Mouse (Mus musculus) left cerebral cortex, postnatal 14 days (tissue): ENCODE measurements at regions not wholly inside any gene's neighbourhood (a gene's known extent, or its start where the extent isn't known, plus 50 kb on each side); places are given as distances from the start of the nearest gene placed in this dataset.
"Not testable (repeated sequence)": the region's sequence is repeated elsewhere in the genome, so short reads cannot be mapped to it uniquely, and the experiment has no call there.

Source experiments
- DNase-seq, 2 experiments: peaks; one replicate each; pipeline ENCODE4 v3.0.0; 2021 to 2022; ENCODE audit warnings: low spot score in 2 of 2, mixed read lengths in 1 of 2
- intact Hi-C: fragments of 180-260 bp; cut with DNase I; formaldehyde crosslinking; loops from one replicate; pipeline ENCODE4 v1.15.1; 2025

DNA sequence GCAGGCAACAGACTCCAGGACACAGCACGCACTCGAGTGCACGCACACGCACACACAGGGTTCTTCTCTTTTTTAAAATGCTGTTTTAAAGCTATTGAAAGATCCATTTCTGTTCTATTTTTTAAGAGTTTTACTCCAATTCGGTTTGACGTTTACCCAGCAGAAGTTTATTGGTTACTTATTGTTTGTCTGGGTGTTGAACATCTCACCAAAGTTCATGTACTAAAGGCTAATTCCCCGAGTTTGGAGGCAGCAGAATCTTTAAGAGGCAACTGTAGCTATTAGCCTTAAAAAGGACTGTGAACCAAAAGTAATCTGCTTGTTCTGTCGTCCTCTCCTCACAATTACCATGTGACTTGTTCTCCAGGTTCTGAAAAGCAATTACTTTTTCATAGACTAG lies 263.0 kb upstream of the Nfia start:
- no peak for DNase-seq
- intact Hi-C loops = no loop called here

DNA sequence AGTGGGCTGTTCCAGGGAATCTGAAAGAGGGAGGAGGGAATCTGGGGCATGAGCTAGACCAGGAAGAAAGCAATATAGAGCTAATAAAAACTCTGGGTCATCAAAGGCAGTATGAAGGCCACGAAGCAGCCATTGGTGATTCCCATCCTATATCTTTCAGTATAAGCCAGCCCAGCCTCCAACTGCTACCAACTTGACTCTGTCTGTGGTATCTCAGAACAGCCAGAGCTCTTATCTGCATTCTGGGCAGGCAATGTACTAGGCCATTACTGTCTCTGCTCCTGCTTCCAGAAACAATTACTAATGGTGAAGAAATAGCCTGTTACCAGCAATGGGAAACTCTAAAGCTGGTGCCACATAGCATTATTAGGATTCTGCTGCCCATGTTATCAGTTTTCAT lies 266.8 kb upstream of the Nfia start:
- intact Hi-C loops = no loop called here
- DNase-seq = no peak

DNA sequence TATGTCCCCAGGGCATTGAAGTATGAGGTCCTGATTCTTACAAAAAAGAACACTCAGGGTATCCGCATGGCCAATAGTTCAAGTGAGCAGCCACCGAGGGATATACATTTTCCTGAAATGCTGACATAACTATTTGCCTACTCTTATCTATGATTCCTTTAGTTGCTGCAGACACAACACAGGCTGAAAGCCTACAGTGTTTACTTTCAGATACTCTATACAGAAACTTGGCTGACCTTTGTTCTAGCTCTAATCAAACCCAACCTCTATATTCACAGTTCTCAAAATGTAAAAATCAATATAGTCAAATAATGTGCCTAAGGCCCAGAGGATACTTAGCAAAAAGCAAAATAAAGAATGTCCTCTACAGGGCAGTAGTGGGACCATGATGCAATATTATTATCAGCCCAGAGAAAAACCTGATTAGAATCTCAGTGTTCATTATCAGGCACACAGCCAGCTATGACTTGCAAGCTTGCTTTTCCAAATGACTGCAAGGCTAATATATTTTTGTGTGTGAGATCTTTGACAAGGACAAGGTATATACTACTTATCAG lies 281.2 kb upstream of the Nfia start:
- DNase-seq = no peak
- intact Hi-C loops = no loop called here

DNA sequence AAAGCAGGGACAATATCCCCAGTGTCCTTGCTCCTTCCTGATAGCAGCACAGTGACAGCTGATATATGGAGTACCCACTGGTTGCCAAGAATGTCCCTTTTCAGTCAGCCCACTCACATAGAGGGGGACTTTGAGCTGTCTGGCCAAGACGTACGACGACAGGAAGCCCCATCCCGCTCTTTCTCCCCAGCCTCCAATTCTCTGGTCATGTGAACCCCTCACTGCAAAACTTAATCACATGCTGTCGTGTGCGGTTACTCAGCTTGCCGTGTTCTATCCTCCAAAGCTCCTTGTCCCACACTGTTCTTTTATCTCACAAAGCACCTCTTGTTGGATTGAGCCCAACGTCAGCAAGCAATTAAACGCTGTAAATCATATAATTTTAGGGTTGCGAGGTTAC lies 286.2 kb upstream of the Nfia start:
- no peak for DNase-seq
- intact Hi-C loops = no loop called here

DNA sequence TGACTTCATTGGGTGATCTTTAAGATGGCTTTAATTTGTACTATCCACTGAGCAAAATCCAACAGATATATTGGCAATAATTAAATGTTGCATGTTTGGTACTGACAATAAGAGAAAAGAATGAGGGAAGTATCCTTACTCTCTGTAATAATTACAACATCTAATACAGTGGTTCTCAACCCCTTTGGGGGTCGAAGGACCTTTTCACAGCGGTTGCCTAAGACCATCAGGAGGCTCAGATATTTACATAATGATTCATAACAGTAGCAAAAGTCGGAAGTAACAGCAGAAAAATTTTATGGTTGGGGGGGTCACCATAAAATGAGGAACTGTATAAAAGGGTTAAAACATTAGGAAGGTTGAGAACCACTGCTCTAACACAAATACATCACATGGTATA lies 287.3 kb upstream of the Nfia start:
- intact Hi-C loops = no loop called here
- no peak for DNase-seq

DNA sequence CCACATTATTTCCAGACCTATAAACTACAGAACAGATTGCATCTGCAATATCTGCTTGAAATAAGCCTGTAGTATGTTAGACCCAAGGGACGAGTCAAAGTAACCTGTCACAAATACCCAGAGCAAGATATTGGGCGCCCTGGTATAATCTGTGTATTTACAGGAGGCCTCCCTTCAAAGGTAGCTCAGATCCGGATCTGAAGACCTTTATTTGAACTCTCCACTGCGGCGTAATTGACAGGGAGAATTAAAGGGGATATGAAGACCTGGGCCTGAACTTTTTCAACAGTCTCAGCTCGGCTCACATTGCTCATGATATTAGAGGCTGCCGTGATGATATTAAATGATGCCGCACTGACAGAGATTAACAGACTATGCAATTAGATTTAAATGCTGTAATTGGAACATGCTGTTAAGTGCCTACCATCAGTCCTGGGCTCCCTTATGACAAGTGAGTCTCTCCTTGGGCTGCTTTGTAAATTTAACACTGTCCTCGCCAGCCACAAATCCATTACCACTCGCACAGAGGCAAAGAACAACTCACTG lies 289.8 kb upstream of the Nfia start:
- intact Hi-C loops = no loop called here
- no peak for DNase-seq

DNA sequence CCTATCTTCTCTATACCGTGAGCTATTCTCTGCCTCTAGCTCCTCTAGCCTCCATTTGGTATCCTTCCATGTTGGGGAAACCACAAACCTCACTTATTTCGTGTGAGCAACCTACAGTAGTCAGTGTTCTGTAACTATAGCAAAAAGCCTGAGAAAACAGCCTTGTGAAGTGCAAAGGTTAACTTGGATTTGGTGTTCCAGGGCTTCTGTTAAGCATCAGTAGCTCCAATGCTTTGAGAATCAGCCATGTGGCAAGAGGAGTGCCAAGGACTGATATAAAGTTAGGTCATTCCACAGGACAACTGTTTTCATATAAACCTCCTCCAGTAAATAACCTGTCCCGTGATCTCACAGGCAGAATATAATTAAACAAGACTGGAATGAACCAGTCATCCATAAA lies 290.7 kb upstream of the Nfia start:
- DNase-seq = no peak
- intact Hi-C loops = no loop called here

DNA sequence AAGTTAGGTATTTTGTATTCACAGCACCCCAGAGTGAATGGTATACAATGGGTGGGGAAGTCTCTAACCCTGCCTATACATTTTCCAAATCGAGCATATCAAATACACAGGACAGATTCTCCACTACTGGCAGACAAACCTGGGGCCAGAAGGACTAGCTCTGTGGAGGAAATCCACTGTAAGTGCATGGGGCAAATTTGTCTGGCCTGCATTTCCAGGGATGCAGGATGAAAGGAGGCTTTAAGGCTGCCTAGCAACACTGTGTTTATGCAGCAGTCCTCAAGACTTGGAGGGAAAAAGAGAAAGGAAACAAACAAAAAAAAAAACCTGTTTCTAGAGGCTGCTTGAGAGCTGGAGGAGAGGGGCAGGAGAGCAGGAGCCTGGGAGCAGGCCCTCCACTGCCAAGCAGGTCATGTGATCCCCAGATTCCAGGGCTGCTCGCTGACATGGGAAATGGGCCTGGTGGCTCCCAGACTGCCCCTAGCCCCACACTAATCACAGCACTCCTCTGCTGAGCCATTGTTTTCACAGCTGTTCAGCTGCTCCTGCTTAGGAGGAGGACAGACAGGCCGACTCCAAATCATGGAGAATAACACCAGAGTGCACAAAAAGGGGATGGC lies 293.7 kb upstream of the Gm10192 start:
- intact Hi-C loops = no loop called here
- DNase-seq = peak; percentile 16 to 40

DNA sequence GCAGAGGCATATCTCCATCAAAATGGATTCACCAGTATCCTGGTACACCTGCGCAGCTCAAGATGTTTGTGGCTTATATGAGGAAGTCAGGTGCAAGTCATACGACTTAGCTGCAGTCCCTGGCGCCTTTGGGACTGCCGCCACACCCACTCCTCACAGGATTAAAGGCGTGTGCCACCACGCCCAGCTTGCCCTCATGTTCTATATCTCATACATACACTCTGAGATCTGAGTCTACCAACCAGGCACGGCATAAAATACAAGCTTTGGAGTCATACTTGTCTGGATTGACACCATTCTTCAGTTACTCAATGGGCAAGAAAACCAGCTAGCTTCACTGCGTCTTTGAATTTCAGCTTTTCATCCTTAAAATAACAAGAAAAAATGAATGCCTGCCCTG lies 290.5 kb upstream of the Gm10192 start:
- DNase-seq, intact Hi-C loops: not testable (repeated sequence)

DNA sequence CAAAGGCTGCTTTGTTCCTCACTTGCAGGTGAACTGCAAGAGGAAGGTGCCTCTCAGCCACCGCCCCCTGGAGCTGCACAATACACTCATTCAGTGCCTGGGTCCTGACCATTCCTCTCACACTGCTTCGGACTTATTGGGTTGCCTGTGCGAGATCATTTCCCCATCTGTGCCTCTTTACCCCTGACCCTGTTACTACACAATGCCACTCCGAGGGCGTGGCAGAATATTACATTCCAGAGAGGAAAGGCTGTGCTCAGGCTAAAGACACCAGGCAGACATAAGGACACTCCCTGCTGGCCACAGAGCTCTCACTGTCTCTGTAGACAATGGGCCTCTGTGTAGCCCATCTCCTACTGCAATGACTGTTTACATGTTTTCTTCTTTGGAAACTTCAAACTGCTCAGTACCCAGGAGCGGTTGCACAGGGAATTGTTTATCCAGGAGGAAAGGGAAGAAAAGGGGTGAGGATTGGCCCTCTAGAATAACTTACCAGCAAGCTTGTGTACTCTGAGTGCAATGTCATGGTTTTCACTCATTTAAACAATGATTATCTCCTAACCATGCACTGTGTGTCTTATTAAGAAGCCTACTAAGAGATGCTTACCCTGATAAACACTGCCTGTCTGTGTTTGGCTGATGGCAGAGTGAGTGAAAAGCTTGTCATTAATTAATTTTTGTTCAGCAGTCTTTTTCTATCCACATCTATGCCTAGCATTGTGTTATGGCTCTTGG lies 283.1 kb upstream of the Gm10192 start:
- intact Hi-C loops = no loop called here
- DNase-seq = no peak

DNA sequence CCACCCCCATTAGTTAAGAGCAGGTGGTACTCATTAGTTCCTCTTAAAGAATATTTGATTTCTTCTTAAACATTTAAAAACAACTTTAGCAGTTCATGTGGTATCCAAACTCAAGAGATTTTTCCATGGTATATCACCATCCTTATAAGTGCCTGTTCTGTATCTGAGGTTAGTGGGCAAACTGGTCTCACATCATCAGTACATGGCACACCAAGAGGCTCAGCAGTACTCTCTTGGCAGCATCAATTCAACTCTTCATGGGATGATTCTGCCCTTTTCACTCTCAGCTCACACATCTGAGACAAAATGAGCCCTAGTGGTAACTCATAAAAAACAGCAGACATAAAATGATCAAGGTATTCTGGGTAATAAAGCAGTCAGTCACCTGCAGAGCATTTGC lies 282.6 kb upstream of the Gm10192 start:
- intact Hi-C loops = no loop called here
- no peak for DNase-seq

DNA sequence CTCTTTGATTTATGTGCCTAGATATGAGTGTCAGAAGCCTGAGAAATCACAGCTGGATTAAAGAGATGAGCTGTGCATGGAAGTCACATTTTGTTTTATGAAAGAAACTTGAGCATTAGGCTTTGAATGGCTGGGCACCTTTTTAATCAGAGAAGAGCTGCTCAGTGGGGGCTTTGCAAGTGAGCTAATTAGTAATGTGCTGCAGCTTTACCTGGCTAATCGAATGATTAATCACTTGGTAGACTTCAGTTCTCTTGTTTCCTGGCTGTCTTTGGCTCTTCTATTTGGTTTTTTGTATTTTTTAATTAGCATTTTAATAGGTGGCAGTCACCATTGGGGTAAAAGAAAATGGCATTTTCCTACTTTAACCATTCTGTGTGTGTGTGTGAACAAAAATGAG lies 278.2 kb upstream of the Gm10192 start:
- intact Hi-C loops = no loop called here
- DNase-seq = no peak

DNA sequence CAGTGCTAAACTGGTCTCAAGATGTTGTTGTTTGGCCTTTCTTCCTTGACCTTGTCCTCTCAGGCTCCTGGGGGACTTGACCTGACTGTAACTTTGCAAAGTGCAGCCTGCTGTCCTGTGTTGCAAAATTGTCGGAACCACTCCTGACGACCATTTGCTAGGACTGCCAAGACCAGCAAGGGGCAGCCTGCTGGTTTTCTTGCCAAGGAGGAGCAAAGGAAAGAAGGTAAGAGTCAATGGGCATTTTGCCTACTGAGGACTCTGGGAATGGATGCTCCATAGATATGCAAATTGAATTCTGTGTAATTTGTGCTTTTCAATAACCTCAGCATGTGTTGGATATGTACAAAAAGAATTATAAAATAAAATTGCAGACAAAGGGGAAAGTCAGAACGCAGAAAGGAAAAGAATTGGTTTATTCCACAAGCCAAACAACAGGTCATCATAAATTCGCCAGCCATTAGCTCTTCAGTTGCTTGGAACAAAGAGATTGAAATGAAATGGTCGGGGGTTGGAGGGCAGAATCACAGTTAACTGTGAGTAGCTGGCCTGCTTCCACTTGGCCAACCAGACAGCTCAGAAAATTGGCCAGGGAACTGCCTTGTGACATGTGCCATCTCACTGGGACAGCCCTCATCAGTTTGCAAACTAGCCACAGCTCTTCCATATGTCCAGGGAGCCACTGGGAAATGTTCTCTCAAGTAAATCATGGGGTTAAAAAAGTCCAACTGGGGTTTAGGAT lies 256.5 kb upstream of the Gm10192 start:
- DNase-seq = no peak
- intact Hi-C loops = no loop called here

DNA sequence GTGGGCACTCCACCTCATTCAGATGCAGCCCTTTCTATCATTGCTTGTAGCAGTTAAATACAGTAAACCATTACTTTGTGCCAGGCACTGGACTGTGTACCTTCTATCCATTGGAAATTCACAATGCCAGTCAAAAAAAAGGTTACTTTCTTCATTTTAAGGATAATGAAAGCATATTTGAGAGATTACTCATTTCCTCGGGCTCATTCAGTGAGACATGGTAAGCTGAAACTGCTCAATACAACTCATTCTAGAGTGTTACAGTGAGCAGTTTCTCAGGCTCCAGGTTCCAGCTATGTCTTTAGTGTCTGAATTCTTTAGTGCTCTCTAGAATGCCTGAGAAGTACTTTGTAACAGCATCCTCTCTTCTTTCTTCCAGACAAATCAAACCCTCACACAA lies 249.7 kb upstream of the Gm10192 start:
- intact Hi-C loops = no loop called here

DNA sequence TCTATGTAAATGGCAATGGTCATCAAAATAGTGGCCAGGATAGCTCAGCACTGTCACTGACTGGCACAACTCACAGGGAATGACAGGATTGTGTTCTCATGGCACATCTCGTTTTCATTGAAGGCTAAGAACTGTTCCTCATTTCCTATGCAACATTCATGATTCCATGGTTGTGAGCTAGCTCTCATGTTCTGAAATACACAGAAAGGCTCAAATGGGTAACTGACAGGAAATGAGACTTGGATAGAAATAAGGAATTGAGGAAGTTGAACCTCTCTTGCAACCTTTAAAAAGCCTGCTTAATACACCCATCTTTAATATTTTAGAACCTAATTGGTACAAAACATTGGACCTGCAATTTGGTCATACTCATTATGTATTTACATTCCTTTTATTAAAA lies 249.1 kb upstream of the Gm10192 start:
- no peak for DNase-seq
- intact Hi-C loops = no loop called here

More for the DNA sequence above, 249.7 kb upstream of the Gm10192 start:
- DNase-seq = no peak

DNA sequence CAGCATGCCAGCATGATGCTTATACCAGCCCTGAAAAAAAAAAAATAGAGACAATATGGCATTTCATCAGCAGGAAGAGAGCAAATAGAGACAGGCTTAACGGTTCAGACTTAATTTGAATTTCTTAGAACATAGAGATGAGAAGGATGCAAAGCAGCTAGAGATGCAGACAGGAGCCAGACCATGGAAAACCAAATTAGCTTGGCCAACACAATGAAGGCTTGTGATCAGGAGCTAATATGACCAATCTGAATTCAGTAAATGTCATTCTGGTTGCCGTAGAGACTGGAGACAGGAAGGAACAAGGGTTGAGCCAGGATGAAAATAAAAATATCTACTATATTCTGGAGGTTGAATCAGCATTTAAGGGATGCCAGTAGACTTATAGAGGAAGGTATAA lies 248.3 kb upstream of the Gm10192 start:
- intact Hi-C loops = no loop called here
- peak in 1 of 2 experiments; percentile 2 for DNase-seq

DNA sequence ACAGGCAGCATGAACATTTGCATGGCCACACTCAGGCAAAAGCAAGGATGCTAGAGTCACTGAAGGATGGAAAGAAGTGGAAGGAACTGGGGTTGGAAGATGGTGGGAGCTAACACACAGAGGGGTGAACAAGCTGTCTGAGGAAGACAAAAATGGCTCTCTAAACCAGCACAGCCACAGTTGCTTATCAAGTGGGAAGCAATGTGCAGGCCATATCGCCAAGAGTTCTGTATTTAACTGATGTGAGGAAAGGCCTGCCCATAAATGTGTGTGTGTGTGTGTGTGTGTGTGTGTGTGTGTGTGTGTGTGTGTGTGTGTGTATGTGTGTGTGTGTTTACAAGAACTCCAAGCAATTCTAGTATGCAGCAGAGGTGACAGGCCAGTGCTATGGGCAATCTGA lies 236.9 kb upstream of the Gm10192 start:
- DNase-seq = no peak
- intact Hi-C loops = no loop called here

DNA sequence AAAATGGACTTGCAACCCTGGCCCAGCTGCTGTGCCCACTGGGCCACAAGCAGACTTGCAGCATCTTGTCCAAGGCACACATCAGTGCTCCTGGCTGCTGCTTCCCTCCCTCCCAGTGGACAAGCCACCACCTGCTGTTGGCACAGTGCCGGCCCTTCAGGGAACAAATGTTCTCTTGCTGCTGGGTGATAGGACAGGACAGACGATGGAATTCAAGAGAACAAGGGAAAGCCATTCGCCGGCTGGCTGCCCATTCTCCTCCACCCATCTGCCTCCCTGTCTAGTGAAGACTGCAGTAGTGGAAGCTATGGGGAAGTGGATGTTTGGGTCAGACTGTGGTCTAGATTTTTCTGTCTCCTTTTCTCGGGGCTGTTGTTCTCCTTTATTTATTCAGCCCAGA lies 235.7 kb upstream of the Gm10192 start:
- intact Hi-C loops = no loop called here
- peak; percentile 16 to 28 for DNase-seq

DNA sequence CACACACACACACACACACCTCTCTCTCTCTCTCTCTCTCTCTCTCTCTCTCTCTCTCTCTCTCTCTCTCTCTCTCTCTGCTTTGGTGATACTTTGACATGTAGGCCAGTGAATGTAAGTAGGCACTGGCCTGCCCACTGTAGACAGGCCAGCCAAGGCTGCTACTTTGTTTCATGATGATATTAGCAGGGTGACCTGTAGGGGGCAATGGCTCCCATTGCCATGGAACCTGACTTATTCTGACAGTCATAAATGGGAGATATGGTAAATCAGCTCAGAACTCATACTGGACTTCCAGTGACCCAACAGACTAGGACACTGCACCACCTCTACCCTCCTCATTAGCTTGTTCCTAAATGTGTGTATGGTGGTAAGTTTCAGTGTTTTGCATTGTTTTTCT lies 235.0 kb upstream of the Gm10192 start:
- intact Hi-C loops = no loop called here

DNA sequence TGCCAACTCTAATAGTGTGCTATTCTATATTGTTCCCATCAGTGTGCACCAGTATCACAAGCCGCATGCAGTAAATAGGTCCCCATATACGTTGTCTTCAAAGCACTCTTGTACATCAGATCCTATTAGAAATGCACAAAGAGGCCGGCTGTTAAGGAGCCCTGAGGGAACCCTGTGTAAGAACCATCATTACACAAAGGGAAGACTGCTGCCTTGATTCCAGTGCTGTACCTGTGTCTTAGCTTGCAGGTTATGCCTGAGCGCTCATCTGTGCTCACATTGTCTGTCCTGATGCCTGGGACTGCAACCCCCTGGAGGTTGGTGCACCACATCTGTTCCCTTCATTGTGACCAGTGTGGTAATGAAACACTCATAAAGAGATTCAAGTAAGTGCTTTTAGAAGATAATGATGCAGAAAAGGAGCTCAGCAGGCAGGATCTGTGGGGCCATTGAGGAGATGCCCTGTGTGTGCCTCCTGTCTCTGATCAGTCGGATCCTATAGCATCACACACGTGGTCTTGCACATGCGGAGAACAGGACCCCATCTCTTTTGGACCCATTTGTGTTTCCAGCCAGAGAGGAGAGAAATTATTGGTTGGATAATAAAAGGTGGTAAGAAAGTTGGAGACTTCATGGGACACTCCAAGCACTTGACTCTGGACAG lies 225.8 kb upstream of the Gm10192 start:
- intact Hi-C loops = no loop called here

More for the DNA sequence above, 235.0 kb upstream of the Gm10192 start:
- DNase-seq = no peak

More for the DNA sequence above, 225.8 kb upstream of the Gm10192 start:
- no peak for DNase-seq
